Mouse (Mus musculus) gastrocnemius, postnatal 10 days (tissue): ENCODE results near the gene Gna13. TPM values are rescaled to one million over a fixed set of nuclear protein-coding genes. Genes with fewer than 3 reads are reported as not detected.

Experiments used
- DNase-seq: peaks from one replicate; pipeline ENCODE4 v3.0.0; 2021; ENCODE audit warnings: mixed read lengths
- total RNA-seq, 2 experiments: library from RNA; stranded (reverse); gene quantifications; 2 replicates each; pipeline ENCODE4 v1.2.3; 2021

Gna13 gene
- total RNA-seq, 2 experiments from 2014 or later: 39.3 to 42.5 TPM

DNA sequence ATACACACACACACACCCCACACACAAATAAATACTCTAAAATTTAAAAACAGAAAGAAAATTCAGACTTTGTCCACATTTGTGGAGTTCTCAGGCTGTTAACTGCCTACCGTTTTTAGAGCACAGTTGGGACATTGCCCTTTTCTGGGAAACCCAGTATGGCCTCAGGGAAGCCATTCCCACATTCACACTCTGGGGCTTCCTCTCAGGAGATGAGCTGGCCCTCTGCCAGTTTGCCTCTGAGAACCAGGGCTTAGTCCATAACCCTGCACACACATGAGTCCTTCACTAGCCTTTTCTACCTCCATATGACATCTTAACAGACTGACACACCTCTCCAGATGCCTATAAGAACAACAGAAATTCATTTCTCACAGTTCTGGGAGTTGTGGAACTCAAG, 60.7 kb downstream of the Gna13 start:
- DNase-seq: peak; percentile 17

DNA sequence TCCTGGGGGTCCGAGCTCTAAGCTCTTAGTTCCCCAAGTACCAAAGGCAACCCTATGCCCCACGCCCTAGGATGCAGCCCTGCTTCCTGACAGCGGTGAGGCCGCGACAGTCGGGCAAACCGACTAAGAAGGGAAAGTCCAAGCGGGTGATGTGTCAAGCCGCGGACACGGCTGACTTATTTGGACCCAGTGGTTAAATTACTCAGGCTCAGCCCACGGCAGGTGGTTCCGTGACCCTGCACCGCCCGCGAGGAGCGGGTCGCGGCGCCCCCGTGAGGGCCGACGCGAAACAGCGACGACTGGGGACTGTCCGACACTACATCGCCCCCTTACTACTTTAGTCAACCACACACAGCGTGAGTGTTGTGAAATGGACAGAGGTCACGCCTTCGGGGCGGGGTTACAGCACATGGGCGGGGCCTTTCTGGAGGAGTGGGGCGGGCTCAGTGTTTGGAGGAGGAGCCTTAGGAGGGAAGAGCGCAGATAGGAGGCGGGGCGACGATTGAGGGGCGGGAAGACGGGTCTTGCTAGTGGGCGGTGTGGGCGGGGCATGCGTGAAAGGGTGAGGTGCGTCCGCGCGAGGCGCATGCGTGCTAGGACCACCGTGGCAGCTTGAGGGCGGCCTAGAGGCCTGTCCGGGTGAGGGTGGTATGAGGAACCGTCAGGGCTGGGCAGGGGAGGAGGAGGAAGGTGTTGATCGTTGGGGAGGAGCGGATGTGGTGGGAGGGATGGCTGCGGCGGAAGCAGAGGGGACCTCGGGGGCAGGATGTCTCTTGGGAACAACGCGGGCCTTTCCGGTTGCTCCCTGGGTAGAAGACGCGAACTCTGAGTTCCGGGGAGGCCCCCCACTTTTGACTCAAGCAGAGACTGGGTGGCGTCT, 63.0 kb downstream of the Gna13 start, which contains the start of gene Amz2:
TSS of gene Amz2 (plus strand) at position 555 of the 880 bp plus-strand sequence.
- peak; percentile 99 for DNase-seq

DNA sequence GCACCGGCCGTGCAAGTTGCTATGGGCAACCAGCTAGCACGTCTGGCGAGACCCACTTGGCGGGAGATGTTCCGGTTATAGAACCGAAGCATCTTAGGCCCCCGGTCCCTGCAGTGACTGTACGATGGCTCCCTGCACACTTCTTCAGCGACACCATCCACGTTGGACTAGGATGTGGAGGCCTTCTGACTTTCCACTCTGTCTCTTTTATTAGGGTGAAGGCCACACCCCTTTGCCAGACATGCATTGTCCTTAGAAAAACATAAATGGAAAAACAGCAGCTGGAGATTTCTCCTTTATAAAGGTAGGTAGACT, 63.6 kb downstream of the Gna13 start:
- DNase-seq: no peak

DNA sequence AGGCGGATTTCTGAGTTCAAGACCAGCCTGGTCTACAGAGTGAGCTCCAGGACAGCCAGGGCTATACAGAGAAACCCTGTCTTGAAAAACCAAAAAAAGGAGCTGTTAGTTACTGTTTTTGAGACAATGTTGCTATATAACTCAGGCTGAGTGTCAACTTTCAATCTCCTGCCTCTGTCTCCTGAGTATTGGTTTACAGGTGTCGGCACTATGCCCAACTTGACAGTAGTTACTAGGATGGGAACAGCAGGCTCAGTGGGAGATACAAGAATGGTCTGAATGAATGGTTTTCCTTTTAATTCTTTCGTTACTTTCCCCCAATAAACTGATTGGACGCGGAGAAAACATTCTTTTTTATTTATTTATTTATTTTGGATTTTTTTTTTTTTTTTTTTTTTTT, 64.7 kb downstream of the Gna13 start:
- no peak for DNase-seq

DNA sequence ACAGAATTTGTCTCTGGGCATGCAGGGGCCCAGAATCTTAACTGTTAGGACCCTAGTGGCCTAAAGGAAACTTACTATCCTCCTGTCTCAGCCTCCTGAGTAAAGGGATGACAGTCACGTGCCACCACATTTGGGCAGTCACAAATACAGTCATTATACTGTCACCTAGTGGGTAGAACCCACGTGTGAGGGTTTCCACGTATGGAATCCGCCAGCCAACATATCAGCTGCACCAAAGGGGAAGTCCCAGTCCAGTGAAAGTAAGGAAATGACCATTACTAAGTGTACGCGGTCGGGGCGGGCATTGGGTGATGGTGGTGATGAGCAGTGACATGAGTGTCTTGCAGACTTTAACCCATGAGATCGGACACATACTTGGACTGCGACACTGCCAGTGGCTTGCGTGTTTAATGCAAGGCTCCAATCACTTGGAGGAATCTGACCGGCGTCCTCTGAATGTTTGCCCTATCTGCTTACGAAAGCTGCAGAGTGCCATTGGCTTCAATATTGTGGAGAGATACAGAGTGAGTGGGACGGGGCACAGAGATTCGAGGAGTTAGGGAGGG, 71.7 kb downstream of the Gna13 start:
- no peak for DNase-seq

DNA sequence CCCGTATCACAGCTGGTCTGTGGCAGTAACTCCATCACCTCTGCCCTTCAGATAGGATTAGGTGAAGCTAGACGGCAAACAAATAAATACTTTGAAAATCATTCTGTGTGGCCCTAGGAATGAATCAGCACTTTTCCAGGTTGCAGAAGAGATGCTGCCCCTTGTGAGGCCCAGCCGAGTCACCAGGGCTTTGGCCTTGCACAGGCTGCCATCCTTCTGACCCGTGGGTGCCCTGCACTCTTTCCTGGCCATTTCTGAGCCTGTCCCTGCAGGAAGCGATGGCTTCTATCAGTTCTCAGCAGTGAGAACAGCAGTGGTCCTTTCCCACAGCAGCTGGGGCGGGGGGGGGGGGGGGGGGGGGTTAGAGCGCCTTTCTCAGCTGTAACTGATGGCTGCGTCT, 74.3 kb downstream of the Gna13 start:
- DNase-seq: no peak

DNA sequence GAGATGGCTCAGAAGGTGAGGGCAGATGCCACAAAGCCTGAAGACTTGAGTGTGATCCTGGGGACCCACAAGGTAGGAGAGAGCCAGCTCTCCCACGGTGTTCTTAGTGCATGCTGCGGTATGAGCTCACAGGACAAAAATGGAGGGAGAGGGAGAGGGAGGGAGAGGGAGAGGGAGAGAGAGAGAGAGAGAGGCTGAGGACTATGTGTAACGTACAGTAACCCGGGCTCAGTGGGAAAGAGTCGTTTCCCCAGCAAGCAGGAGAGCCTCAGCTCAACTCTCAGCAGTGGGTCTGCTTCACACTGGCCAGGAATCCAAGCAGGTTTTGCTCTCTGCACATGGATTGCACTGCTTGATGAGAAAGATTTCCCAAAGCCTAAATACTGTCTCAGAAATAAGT, 76.6 kb downstream of the Gna13 start:
- no peak for DNase-seq

DNA sequence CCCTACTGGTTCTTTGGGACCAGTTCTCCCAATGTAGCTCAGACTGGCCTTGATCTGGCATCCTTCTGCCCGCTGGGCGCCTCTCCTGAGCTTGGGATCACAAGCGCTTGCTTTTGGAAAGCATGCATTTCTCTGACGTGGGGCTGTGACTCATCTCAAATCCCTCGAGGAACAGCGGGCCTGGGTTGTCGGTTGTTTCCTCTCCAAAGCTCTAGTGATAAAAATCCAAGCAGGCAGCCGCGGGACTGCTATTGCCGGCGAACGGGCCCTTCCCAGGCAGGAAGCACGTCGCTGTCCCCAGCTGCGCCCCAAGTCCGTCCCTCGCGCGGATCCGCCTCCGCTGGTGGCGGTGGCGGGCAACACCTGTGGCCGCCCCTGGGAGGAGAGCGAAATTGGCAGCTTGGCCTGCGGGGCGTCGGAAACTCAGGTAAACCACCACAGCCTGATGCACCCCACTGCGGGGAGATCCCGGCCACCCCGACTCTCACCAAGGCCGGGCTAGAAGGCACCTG, 77.3 kb downstream of the Gna13 start:
- DNase-seq: peak; percentile 72

DNA sequence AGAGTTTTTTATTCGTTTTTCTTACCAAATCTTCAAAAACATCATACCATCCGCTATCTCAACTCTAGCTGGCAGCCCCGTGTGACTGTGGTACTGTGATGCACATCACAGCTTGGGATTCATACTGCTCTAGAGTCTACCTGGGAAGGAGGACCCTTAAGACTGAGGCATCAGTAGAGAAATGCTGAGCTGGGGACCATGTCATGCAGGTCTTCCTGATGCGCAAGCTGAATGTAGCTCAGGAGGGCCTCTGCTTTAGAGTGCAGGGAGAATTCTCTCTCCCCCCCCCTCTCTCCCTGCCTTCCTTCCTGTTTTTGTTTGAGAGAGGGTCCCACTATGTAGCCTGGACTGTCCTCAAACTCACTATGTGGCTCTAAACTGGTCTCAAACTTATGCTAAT, 78.0 kb downstream of the Gna13 start:
- no peak for DNase-seq

DNA sequence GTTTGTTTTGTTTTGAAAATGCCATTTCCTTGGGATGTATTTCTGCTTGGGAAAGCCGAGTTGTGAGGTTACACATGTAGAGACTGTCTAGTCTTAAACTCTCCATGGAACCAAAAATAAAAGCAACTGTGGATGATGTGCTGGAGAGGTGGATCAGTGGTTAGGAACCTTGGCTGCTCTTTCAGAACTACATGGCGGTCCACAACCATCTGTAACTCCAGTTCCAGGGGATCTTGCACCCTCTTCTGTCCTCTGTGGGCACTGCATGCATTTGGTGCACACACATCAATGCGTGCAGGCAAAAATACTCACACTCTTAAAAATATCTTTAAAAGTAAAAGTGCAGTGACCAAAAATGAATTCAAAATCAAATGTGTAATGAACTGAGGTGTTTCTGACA, 78.5 kb downstream of the Gna13 start:
- peak; percentile 21 for DNase-seq

DNA sequence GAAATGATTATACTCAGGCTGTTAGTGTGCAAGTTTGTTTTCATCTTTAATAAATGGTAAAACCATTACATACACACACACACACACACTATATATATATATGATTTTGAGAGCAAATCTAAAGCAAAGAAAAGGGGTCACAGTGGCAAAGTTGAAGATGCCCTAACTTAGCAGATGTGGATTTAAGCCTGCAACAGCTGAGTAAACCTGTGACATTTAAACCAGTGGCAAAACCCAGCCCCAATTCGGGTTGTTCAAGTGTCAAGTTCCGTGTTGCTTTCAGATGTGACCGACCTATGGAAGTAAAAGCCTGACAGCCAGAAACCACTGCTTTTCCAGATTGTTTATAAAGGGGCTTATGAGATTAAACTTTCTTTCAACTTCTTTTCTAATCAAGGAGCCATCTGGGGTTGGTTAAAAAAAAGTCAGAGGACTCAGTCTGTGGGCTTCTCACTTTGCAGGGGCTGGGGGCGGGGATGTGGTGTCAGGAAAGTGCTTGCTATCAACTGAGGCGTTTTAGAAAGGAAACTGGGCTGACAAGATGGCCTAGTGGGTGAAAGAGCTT, 79.6 kb downstream of the Gna13 start:
- DNase-seq: no peak

DNA sequence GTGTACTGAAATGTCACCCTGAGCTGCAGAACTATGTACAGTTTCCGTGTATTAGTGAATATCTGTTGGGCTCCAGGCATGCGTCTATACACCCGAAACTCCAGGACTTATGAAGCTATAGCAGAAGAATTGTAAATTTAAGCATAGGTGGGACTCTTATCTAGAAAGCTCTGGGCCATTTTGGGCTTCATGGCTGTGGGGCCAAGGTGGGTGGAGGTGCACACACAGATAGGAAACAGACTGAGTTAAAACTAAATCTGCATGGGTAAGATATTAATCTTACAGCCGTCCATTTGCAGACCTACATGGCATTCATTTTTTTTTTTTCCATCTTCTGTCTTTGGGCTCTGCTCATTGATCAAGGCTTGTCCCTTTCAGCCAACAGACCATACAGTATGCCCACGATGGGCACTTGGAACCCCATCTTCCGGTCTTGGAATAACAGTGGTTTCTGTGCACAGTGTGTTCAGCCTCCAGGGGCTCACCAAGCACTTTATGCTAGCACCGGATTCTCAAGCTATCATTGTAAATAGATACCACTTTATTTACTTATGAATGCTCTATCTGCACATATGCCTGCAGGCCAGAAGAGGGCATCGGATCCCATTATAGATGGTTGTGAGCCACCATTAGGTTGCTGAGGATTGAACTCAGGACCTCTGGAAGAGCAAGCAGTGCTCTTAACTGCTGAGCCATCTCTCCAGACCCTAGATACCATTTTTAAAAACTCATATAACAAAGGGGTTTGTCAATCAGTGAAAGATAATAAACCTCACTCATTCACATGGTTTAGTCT, 81.0 kb downstream of the Gna13 start:
- DNase-seq: no peak

DNA sequence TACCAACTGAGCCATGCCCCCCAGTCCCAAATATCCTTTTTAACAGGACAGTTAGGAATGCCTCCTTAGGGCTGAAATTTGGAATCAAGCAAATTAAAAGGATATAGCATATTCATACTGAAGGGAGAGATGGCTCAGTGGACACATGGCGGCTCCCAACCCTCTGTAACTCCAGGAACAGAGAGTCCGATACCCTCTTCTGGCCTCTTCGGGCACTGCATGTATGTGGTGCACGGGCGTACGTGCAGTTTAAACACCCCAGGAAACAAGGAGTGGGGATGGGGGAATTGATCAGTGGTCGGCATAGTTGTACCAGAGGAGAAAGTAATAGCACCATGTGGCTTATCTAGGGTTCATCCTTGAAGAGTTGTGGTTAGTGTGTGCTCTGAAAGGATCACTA, 82.0 kb downstream of the Gna13 start:
- DNase-seq: peak; percentile 43

DNA sequence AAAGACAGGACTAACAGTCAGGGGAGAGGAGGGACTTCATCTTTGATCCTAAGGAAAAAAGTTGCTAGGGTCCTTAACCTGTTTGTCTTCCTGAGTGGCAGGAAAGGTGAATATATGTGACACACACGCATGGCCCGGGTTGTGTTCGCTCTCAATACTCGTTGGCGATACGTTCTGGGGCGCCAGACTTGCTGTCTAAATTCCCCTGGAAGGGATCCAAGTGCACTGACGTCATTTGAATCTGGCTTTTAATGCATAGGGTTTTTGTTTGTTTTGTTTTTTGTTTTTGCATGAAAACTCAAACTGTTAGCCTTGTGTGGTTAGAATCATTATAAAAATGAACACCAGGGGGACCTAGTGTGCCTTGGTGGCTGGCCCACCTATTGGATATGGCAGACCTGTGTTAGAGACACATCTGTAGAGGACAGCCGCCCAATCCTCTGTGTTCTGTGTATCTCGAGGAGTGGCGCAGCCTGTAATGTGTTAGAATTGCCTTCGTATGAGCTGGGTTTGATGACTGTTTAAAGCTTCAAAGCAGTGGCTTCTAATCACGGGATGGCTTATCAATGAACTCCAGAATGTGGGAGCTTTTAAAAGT, 82.9 kb downstream of the Gna13 start:
- no peak for DNase-seq

Other genes starting within 250 kb of the Gna13 start
- gene E030025P04Rik, start 218.5 kb upstream of the Gna13 start, total RNA-seq: not detected
- under 1 TPM; 0.63 to 0.99 TPM for gene Rgs9, start 64.7 kb upstream of the Gna13 start, total RNA-seq
- gene 9930022D16Rik, start 51.1 kb downstream of the Gna13 start, total RNA-seq: not detected
- gene Amz2, start 63.1 kb downstream of the Gna13 start, total RNA-seq: 10 to 100 TPM; 48.8 to 49.5 TPM
- gene Arsg, start 110.5 kb downstream of the Gna13 start, total RNA-seq: 10 to 100 TPM in 1 of 2 experiments, 1 to 10 TPM in 1; 9.3 to 12.3 TPM
- gene Slc16a6, start 110.8 kb downstream of the Gna13 start, total RNA-seq: 10 to 100 TPM; 18.6 to 20.8 TPM
- 10 to 100 TPM; 64.0 to 72.0 TPM for gene Wipi1, start 249.1 kb downstream of the Gna13 start, total RNA-seq